Mouse (Mus musculus): ENCODE data around the gene G430095P16Rik. TPM values are rescaled to one million over a fixed set of nuclear protein-coding genes. Genes with fewer than 3 reads are reported as not detected.

Gene G430095P16Rik
- polyA plus RNA-seq, 1 experiment from 2014 or later: 1.4 TPM

GRCm38 (mm10) chr8:84712759-84713120, 10.1 kb upstream of the G430095P16Rik start:
- peaks cover 16% of the 10 kb centered on the region; the same call in 1 of the 2 replicates for H3K27me3 ChIP-seq (replicated peaks)
- H3K4me1 ChIP-seq: peaks cover 60% of the 10 kb centered on the region
- H3K9ac ChIP-seq (replicated peaks): no peak overlapping the region
- H3K27ac ChIP-seq (replicated peaks): peak overlapping the region; percentile 83
- ATAC-seq (ENCODE audit: low FRiP score): no peak
- WGBS: 14% methylated on average over 3 of the region's 3 CpGs
- H3K4me3 ChIP-seq (replicated peaks): no peak overlapping the region
- H3K9me3 ChIP-seq (replicated peaks): no peaks in the 10 kb centered on the region
- H3K4me2 ChIP-seq: no peak overlapping the region
- no peaks in the 10 kb centered on the region for H3K36me3 ChIP-seq

- Histone ChIP-seq H3K9ac (replicated peaks) (0 out of 2 replicates have a peak overlapping the region, but pooled peaks have one; percentile 17), H3K9me3 (replicated peaks) (no peaks in the 10 kb centered on the region), H3K27ac (replicated peaks) (peak overlapping the region; percentile 83), H3K36me3 (no peaks in the 10 kb centered on the region), H3K4me1 (peaks cover 54% of the 10 kb centered on the region), H3K4me3 (replicated peaks) (no peak overlapping the region), H3K4me2 (no peak overlapping the region), H3K27me3 (replicated peaks) (peaks cover 20% of the 10 kb centered on the region; the same call in 1 of the 2 replicates)
- 35% methylated on average over 4 of the region's 4 CpGs for WGBS
- no peak for ATAC-seq (ENCODE audit: low FRiP score)
Measured at GRCm38 (mm10) chr8:84713381-84713780, 9.4 kb upstream of the G430095P16Rik start.

- Histone ChIP-seq H3K4me2 (no peak overlapping the region), H3K4me3 (replicated peaks) (no peak overlapping the region), H3K9ac (replicated peaks) (no peak overlapping the region), H3K36me3 (no peaks in the 10 kb centered on the region), H3K9me3 (replicated peaks) (no peaks in the 10 kb centered on the region), H3K27ac (replicated peaks) (peak overlapping the region; percentile 83), H3K27me3 (replicated peaks) (peaks cover 20% of the 10 kb centered on the region), H3K4me1 (peaks cover 52% of the 10 kb centered on the region)
- 64% methylated on average over 4 of the region's 4 CpGs for WGBS
- ATAC-seq (ENCODE audit: low FRiP score): no peak
Measured at GRCm38 (mm10) chr8:84714161-84714560, 8.6 kb upstream of the G430095P16Rik start.

- no peak overlapping the region for H3K4me3 ChIP-seq (replicated peaks)
- no peaks in the 10 kb centered on the region for H3K36me3 ChIP-seq
- H3K27me3 ChIP-seq (replicated peaks): peaks cover 21% of the 10 kb centered on the region
- peak overlapping the region; percentile 41 for H3K4me2 ChIP-seq
- H3K9me3 ChIP-seq (replicated peaks): no peaks in the 10 kb centered on the region
- ATAC-seq (ENCODE audit: low FRiP score): no peak
- peaks cover 48% of the 10 kb centered on the region for H3K4me1 ChIP-seq
- WGBS: 9% methylated on average over 27 of the region's 27 CpGs
- peak overlapping the region; percentile 38 for H3K27ac ChIP-seq (replicated peaks)
- H3K9ac ChIP-seq (replicated peaks): no peak overlapping the region
Measured at GRCm38 (mm10) chr8:84715893-84716468, 6.8 kb upstream of the G430095P16Rik start.

- WGBS: 89% methylated on average over 11 of the region's 11 CpGs
- Histone ChIP-seq H3K4me3 (replicated peaks) (no peak overlapping the region), H3K27me3 (replicated peaks) (peaks cover 21% of the 10 kb centered on the region), H3K4me2 (no peak overlapping the region), H3K9me3 (replicated peaks) (no peaks in the 10 kb centered on the region), H3K9ac (replicated peaks) (no peak overlapping the region), H3K27ac (replicated peaks) (peak overlapping the region; percentile 15; the same call in 1 of the 2 replicates), H3K4me1 (peaks cover 43% of the 10 kb centered on the region), H3K36me3 (no peaks in the 10 kb centered on the region)
- no peak for ATAC-seq (ENCODE audit: low FRiP score)
Measured at GRCm38 (mm10) chr8:84716790-84717189, 6.0 kb upstream of the G430095P16Rik start.

GRCm38 (mm10) chr8:84718476-84718875, 4.3 kb upstream of the G430095P16Rik start:
- 83% methylated on average over 5 of the region's 5 CpGs for WGBS

GRCm38 (mm10) chr8:84718959-84719690, 3.7 kb upstream of the G430095P16Rik start:
- Histone ChIP-seq H3K36me3 (no peaks in the 10 kb centered on the region), H3K4me1 (peaks cover 47% of the 10 kb centered on the region), H3K4me3 (replicated peaks) (no peak overlapping the region), H3K27ac (replicated peaks) (no peak overlapping the region), H3K9ac (replicated peaks) (no peak overlapping the region), H3K9me3 (replicated peaks) (no peaks in the 10 kb centered on the region), H3K27me3 (replicated peaks) (peaks cover 23% of the 10 kb centered on the region), H3K4me2 (no peak overlapping the region)
- WGBS: 79% methylated on average over 5 of the region's 5 CpGs
- no peak for ATAC-seq (ENCODE audit: low FRiP score)

More at GRCm38 (mm10) chr8:84718476-84718875, 4.3 kb upstream of the G430095P16Rik start:
- Histone ChIP-seq H3K9me3 (replicated peaks) (no peaks in the 10 kb centered on the region), H3K4me1 (peaks cover 47% of the 10 kb centered on the region), H3K27me3 (replicated peaks) (peaks cover 23% of the 10 kb centered on the region), H3K36me3 (no peaks in the 10 kb centered on the region), H3K9ac (replicated peaks) (no peak overlapping the region), H3K4me2 (no peak overlapping the region), H3K27ac (replicated peaks) (no peak overlapping the region), H3K4me3 (replicated peaks) (no peak overlapping the region)
- ATAC-seq (ENCODE audit: low FRiP score): no peak

- Histone ChIP-seq H3K9me3 (replicated peaks) (no peaks in the 10 kb centered on the region), H3K27ac (replicated peaks) (peak overlapping the region; percentile 80), H3K36me3 (no peaks in the 10 kb centered on the region), H3K4me2 (no peak overlapping the region), H3K4me1 (peaks cover 51% of the 10 kb centered on the region), H3K9ac (replicated peaks) (no peak overlapping the region), H3K4me3 (replicated peaks) (no peak overlapping the region), H3K27me3 (replicated peaks) (peaks cover 13% of the 10 kb centered on the region)
- ATAC-seq (ENCODE audit: low FRiP score): no peak
- WGBS: 72% methylated on average over 6 of the region's 6 CpGs
Measured at GRCm38 (mm10) chr8:84722530-84722849, 317 bp upstream of the G430095P16Rik start.

- H3K4me2 ChIP-seq: peak overlapping the region; percentile 26
Measured at GRCm38 (mm10) chr8:84723571-84723900, 729 bp downstream of the G430095P16Rik start.

GRCm38 (mm10) chr8:84724683-84725082, 1.9 kb downstream of the G430095P16Rik start:
- Histone ChIP-seq H3K36me3 (no peaks in the 10 kb centered on the region), H3K27ac (replicated peaks) (peak overlapping the region; percentile 80), H3K4me2 (no peak overlapping the region), H3K4me1 (peaks cover 63% of the 10 kb centered on the region), H3K9me3 (replicated peaks) (no peaks in the 10 kb centered on the region), H3K9ac (replicated peaks) (no peak overlapping the region), H3K27me3 (replicated peaks) (peaks cover 2% of the 10 kb centered on the region; the same call in 1 of the 2 replicates), H3K4me3 (replicated peaks) (no peak overlapping the region)
- no peak for ATAC-seq (ENCODE audit: low FRiP score)
- 36% methylated on average over 9 of the region's 9 CpGs for WGBS

More at GRCm38 (mm10) chr8:84723571-84723900, 729 bp downstream of the G430095P16Rik start:
- H3K9ac ChIP-seq (replicated peaks): peak overlapping the region; percentile 11; the same call in 1 of the 2 replicates
- H3K9me3 ChIP-seq (replicated peaks): no peaks in the 10 kb centered on the region
- no peaks in the 10 kb centered on the region for H3K36me3 ChIP-seq
- peak overlapping the region; percentile 80 for H3K27ac ChIP-seq (replicated peaks)
- H3K4me3 ChIP-seq (replicated peaks): no peak overlapping the region
- no peak for ATAC-seq (ENCODE audit: low FRiP score)
- WGBS: 40% methylated on average over 7 of the region's 7 CpGs
- H3K27me3 ChIP-seq (replicated peaks): peaks cover 8% of the 10 kb centered on the region
- peaks cover 57% of the 10 kb centered on the region for H3K4me1 ChIP-seq

- Histone ChIP-seq H3K4me1 (peaks cover 69% of the 10 kb centered on the region), H3K9me3 (replicated peaks) (no peaks in the 10 kb centered on the region), H3K27ac (replicated peaks) (peak overlapping the region; percentile 80), H3K36me3 (no peaks in the 10 kb centered on the region), H3K27me3 (replicated peaks) (0 out of 2 replicates have a peak, but pooled peaks cover 2% of the 10 kb centered on the region), H3K9ac (replicated peaks) (no peak overlapping the region), H3K4me3 (replicated peaks) (no peak overlapping the region), H3K4me2 (0 out of 2 replicates have a peak overlapping the region, but pooled peaks have one; percentile 1)
- 64% methylated on average over 10 of the region's 10 CpGs for WGBS
- no peak for ATAC-seq (ENCODE audit: low FRiP score)
Measured at GRCm38 (mm10) chr8:84725246-84725940, 2.6 kb downstream of the G430095P16Rik start.
